Mouse (Mus musculus) gastrocnemius, postnatal 36 days (tissue): Measurements from ENCODE around the gene Chst5. TPM values are rescaled to one million over a fixed set of nuclear protein-coding genes. Genes with fewer than 3 reads are reported as not detected.
A peak's percentile ranks its signal among the peaks of the same experiment; 100 is the strongest.
"Not testable (repeated sequence)": the region's sequence is repeated elsewhere in the genome, so short reads cannot be mapped to it uniquely, and the experiment has no call there.

Experiments used
- DNase-seq, 2 experiments: peaks; one replicate each; pipeline ENCODE4 v3.0.0; 2022
- intact Hi-C: fragments of 180-260 bp; cut with DNase I; formaldehyde crosslinking; loops from one replicate; pipeline ENCODE4 v1.15.1; 2025
- long read RNA-seq, 2 experiments: library from polyadenylated mRNA; stranded (forward); transcript quantifications; one replicate each; pipeline ENCODE4 v2.0.0; 2021
- total RNA-seq, 2 experiments: library from RNA; stranded (reverse); gene quantifications; 2 replicates each; pipeline ENCODE4 v1.2.3; 2021

The Chst5 gene
- under 1 TPM; 0.10 to 0.20 TPM for total RNA-seq
- long read RNA-seq, experiment 1 = 0 reads
- long read RNA-seq, experiment 2 = 0 reads

DNA sequence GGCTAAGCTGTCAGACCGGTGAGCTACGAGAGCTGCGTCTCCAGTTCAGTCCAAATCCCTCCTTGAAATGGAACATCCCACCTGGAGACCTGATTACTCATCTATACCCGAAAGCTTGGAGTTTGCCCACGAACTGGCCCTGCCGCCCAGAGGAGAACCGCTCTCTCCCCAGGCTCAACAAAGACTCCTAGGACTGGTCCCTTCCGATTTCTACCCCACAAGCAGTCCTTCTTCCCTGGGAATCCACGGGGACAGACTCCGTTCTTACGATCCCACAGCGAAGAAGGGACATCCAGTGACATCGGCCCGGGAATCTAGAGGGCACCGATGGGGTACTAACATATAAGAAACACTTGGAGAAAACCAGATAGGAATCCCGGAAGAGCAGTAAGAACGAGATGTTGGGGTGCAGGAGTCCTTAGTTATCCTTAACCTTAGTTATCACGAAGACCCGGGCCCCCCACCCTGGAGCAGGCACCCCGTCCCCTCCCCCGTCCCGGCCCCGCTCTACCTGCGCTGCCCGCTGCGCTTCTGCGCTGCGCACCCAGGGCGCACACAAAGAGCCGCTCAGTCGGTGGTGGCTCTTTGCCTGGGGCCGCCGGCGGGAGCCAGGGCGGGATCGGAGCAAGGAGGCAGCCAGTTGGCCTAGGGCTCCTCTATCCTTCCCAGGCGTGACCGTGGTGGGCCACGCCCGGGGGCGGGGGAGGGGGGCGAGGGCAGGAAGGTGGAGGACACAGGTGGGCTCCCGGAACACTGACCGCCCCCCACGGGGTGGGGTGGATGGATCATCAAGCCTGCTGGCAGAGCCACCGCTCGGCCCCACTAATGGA, at the start of gene Chst5:
TSS of gene Chst5 (minus strand) at position 827 of the 830 bp plus-strand sequence.
- DNase-seq = no peak

DNA sequence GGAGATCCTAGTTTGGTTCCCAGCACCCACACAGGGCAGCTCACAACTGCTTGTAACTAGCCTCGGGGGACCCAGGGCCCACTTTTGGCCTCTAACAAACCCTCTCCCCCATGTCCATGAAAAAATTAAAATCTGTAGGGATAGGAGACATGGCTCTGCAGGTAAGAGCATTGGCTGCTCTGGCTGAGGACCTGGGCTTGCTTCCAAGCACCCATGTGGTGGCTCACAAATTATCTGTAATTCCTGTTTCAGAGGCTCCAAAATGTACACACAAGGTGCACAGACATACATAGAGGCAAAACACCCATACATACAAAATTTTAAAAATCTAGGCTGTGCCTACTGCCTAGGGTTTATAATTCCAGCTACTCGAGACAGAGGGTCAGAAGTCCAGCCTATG, 47.0 kb upstream of the Chst5 start:
- intact Hi-C loops = no loop called here
- no peak for DNase-seq

More for the DNA sequence above, at the start of gene Chst5:
- intact Hi-C loops = no loop called here

DNA sequence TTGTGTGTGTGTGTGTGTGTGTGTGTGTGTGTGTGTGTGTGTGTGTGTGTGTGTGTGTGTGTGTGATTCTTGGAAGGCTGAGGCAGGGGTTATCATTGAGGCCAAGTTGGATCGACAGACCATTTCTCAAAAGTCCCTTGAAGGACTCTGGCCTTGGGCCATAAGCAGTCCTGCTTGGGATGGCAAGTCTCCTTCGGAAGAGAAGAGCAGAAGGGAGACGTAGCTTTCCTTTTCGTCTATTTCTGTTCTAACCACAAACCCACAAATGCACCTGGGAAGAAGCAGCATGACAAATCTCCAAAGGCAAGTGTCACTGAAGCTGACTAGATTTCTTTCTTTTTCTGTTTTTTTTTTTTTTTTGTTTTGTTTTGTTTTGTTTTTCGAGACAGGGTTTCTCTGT, 45.6 kb upstream of the Chst5 start:
- DNase-seq = no peak

DNA sequence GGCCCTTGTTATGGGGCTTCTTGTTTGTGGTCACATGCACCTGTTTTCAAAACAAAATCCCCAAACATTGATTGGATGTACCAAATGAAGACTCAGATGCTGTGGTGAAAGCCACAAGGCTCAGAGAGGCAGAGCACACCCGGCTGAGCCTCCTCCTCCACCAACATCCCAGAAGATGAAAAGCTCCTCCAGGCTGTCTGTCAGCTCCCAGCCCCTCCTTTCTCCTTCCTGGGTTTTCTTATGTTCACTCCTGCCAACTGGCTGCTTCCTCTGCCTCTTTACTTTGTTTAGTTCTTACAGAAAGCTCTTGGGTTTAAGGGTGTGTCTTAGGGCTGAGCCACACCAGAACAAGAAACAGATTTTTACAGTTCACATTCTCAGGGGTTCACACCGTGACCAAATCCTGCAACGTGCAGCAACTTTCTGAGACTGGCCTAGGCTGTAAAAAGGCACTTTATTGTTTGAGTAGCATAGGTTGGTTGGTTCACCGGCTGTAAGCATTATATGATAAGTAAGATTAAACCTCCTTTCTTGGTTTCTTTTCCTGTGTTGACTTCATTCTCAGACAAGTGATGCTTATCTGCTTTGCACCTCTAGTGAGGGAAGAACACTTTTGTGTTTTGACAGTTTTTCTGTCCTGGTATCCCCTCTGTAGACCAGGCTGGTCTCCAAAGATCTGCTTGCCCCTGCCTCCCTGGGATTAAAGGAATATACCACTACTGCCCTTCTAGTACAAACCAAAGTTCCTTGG, 44.8 kb upstream of the Chst5 start:
- DNase-seq = no peak

More for the DNA sequence above, 45.6 kb upstream of the Chst5 start:
- intact Hi-C loops = no loop called here

DNA sequence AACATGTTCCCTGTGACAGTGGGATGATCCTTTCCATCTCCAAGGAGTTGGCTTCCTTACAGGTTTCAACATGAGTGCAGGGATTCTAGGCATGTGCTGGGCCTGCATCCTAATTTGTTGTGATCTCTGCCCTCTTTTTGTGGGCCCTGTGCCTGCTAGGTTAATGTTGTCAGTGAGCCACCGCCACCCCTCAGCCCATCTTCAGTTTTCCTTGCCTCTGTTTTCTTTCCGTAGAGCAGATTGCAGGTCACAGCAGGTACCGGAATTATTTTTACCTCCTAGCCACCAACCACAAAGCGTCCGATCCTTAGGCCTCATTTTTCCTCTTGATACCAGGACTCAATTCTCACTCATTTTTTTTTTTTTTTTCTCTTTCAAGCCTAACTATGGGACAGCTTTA, 41.7 kb upstream of the Chst5 start:
- intact Hi-C loops = no loop called here
- DNase-seq = no peak

More for the DNA sequence above, 44.8 kb upstream of the Chst5 start:
- intact Hi-C loops = no loop called here

DNA sequence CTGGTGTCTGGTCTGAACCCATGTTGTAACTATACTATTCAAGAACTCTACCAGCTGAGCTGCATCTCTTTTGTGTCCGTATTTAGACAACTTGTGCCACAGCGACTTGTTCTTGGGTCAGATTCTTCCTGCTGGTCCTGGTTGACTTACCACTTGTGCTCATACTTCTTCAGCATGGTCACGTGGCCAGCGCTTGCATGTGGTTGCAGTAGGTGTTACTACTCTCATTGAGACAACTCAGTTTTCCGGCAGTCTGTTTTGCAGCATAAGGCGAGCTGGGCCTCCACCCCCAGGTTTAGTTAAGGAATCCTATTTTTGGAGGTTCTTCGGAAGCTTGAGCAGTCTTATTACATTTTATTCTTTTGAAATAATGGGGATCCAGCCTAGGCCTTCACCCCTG, 41.1 kb upstream of the Chst5 start:
- DNase-seq = no peak
- intact Hi-C loops = no loop called here

DNA sequence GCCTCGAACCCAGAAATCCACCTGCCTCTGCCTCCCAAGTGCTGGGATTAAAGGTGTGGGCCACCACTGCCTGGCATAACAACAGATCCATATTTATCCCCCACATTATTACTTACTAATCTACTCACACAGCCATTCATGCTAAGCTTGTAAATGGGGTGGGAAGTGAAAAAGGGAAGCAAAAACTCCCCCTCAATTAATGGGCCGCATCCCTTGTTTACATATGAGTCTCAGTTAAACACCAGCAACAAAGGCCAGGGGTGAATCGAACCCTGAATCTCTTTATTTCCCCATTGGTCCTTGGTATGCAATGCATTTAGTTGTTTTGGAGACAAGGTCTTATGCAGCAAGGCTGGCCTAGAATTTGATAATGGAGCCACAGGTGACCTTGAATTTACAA, 40.6 kb upstream of the Chst5 start:
- intact Hi-C loops = no loop called here
- no peak for DNase-seq

DNA sequence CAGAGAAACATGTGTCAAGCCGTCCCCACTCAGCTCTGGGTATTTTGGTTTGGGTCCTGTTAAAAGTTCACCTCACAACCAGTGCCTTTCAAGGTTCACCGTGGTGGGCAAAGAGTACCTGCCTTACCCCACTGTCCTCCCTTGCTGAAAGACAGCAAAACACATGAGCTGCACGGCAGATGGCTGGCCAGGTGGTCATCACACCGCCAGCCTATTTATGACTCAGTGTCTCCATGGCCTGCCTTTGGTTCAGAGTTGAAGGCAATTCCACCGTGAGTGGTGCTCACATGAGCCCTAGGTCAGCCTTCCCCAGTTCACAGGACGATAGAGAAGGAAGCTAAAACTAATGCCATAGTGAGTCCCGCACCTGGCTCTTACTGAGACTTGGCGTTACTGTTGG, 37.7 kb upstream of the Chst5 start:
- intact Hi-C loops = no loop called here
- no peak for DNase-seq

DNA sequence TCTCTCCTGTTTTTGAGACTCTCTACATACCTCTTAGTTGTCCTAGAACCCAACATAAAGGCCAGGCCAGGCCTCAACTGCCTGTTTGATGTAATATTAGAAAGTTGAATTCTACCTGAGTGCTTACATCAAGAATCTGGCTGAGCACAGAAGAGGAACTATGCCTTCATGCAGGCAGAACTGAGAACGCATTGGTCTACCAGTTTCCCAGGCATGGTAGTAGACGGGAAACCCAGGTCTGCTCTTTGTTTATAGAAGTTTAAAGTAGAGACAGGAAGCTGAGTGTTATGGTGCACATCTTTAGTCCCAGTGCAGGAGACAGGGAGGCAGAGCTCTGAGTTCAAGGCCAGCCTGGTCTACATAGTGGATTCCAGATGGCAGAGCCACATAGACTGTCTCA, 36.9 kb upstream of the Chst5 start:
- intact Hi-C loops = no loop called here

DNA sequence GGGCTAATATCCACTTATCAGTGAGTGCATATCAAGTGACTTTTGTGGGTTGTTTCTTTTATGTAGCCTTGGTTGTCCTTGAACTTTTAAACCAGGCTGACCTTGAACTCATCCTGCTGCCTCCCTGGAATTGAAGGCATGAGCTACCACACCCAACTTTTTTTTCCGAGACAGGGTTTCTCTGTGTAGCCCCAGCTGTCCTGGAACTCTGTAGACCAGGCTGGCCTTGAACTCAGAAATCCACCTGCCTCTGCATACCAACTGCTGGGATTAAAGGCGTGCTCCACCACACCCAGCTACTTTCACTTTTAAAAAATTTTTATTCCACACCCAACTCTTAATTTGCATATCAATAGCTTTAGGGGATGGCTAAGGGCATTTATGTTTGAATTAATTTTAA, 33.3 kb upstream of the Chst5 start:
- intact Hi-C loops = no loop called here
- no peak for DNase-seq

More for the DNA sequence above, 36.9 kb upstream of the Chst5 start:
- DNase-seq = no peak

DNA sequence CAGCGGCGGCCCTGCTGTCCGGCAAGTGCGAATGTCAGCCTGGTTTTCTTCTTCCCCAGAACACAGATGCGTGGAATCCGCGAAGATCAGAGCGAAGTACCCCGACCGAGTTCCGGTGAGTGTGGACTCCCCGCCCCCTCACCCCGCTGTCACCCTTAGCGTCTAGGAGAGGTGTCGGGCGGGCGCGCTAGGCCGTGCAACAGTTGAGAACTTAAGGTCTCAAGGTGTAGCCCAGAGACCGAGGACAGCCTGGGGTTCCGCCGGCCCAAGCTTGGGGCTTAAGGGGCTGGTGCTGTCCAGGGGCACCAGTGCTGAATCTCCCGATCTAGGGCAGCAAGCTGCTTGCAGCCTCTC, 30.8 kb upstream of the Chst5 start:
- intact Hi-C loops = no loop called here
- DNase-seq = peak; percentile 12 to 36

DNA sequence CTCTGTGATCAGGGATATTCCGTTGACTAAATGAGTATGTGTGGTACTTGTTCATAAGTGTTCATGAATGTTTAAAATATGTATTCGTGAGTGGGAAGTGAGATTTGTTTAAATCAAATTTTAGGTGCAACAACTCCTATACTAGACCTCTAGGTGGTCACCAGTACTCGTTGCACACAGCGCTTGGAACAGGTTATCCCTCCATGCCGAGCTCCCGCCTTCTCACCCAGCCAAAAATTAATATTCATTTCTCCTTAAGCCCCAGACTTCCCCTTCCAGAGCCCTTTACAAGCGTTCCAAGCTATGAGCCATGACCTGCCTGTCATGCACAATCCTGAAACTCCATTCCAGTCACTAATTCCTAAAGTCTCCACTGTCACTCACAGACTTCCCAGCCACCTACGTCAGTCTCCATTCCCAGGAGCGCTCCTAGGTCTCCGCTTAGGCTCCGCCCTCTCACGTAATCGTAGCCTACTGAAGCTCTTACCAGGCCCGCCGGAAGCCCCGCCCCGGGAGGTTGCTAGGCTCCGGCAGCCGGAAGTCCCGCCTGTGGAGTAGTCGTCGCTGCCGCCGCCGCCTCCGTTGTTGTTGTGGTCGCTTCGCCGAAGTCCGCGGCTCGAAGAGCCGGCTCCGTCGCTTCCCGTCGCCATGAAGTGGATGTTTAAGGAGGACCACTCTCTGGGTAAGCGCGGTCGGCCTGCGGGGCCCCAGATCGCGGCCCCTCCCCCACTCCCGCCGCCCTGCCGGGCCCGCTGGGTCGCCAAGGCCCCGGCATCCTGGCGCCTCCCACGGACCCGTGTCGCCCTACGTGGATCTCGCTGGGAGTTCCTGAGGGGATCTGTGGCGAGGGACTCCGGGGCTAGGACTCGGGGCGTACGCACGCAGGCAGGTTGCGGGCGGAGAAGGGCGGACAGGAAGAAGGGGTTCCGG, 30.2 kb upstream of the Chst5 start, which contains the start of gene Gabarapl2:
TSS of gene Gabarapl2 (plus strand) at position 533 of the 930 bp plus-strand sequence.
- intact Hi-C loops = no loop called here
- DNase-seq = peak; percentile 94 to 96

DNA sequence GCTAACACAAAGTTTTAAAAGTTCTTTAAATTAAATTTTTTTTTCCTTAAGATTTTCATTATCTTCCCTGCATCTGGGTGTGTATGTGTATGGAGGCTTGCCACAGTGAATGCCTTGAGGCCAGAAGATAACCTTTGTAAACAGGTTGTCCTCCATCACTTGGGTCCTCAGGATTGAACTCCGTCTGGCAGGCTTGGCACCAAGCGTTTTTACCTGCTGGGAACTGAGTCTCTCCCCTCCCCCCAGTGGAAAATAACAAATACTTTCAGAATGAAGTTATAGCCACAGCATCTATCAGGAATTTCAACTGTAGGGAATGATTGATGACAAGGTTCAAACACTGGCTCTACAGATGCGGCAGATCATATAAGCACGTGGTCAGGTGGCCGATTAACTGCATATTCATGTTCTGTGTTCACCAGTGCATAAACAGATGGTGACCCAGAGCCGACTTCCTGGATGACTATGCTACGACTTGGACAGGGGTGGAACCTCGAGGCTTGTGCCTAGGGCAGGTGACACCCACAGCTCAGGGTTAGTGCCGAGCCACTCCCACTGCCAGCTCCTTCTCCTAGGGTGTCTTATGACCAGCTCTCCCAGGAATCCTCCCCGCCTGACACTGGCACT, 29.4 kb upstream of the Chst5 start:
- intact Hi-C loops = no loop called here
- DNase-seq = peak; percentile 18 to 19

DNA sequence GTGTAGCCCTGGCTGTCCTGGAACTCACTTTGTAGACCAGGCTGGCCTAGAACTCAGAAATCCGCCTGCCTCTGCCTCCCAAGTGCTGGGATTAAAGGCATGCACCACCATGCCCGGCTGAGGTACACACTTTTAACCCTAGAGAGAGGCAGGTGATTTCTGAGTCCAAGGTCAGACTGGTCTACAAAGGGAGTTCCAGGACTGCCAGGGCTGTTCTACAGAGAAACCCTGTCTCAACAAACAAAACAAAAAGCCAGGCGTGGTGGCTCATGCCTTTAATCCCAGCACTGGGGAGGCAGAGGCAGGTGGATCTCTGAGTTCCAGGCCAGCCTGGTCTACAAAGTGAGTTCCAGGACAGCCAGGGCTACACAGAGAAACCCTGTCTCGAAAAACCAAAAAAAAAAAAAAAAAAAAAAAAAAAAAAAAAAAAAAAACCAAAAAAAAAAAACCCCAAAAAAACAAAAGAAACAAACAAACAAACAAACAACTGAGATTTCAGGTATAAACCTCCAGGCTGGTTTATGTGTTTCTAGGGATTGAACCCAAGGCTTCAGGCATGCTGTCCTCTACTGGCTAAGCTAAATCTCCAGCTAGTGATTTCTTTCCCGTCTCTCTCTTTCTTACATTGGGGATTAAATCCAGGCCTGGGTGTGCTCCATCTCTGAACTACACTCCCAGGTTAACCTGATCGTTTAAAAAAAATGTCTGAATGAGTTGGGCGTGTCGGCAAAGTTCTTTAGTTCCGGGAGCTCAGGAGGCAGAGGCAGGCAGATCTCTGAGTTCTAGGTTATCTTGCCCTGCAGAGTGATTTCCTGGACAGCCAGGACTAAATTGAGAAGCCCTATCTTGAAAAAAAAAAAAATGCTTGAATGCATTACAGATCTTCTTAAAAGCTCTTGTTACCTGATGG, 28.1 kb upstream of the Chst5 start:
- intact Hi-C loops, DNase-seq: not testable (repeated sequence)

DNA sequence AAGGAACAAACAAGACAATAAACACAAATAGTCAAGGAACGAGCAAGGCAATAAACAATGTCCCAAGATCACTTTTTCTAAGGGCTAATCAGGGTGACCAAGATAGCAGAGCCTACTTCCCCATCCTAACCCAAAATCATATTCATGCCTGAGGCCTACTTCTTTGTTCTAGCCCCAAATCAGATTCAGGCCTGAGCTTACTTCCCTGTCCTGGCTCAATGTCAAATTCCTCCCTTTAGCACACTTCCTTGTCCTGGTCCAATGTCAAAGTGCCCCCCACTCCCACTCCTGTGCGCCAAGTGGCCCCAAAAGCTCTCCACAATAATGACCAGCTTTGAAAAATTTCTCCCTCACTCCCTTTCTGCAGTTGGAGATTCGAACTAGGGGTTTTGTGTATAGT, 26.9 kb upstream of the Chst5 start:
- intact Hi-C loops = no loop called here
- no peak for DNase-seq

DNA sequence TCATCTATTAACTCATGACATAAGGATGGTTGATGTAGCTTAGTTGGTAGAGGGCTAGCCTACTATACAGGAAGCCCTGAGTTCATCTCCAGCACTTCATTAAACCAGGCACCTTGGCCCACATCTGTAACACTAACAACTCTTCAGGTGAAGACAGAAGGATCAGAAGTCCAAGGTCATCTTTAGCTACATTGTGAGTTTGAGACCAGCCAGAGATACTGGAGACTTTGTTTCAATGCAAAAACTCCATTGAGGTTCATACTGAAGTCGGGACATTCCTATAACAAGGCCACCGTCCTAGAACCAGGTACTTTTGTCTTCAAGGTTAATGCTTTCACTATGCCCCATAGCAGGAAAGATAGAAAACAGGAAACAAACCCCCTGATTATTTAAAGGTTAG, 24.0 kb upstream of the Chst5 start:
- no peak for DNase-seq
- intact Hi-C loops = no loop called here

DNA sequence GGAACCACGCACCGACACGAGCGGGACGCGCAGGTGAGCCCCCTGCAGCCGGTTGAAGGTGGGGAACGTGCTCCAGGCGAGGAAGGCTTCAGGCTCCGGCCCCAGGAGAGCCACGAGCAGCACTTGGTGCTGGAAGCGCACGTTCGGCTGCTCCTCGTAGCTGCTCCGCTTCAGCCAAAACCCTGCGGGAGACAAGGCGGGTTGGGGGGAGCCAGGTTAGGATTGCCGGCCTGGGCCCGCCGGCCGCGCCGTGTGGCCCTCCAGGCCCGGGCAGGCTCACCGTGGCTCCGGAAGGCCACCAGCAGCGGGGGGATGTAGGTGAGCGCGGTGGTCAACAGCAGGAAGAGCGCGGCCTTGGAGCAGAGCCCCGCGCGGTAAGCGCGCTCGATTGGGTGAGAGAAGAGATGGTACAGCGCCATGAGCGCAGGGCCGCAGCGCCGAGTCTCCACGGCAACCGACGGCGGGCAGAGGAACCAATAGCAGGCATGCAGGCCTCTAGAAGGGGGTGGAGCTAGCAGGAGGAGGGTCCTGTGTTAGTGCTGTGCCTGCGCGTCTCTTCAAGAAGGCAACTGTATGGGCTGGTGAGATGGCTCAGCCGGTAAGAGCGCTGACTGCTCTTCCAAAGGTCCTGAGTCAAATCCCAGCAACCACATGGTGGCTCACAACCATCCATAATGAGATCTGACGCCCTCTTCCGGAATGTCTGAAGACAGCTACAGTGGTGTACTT, 23.3 kb upstream of the Chst5 start, which contains the start of gene Tmem231:
TSS of gene Tmem231 (minus strand) at position 534 of the 729 bp plus-strand sequence.
- intact Hi-C loops = no loop called here
- DNase-seq = peak; percentile 74 to 79

DNA sequence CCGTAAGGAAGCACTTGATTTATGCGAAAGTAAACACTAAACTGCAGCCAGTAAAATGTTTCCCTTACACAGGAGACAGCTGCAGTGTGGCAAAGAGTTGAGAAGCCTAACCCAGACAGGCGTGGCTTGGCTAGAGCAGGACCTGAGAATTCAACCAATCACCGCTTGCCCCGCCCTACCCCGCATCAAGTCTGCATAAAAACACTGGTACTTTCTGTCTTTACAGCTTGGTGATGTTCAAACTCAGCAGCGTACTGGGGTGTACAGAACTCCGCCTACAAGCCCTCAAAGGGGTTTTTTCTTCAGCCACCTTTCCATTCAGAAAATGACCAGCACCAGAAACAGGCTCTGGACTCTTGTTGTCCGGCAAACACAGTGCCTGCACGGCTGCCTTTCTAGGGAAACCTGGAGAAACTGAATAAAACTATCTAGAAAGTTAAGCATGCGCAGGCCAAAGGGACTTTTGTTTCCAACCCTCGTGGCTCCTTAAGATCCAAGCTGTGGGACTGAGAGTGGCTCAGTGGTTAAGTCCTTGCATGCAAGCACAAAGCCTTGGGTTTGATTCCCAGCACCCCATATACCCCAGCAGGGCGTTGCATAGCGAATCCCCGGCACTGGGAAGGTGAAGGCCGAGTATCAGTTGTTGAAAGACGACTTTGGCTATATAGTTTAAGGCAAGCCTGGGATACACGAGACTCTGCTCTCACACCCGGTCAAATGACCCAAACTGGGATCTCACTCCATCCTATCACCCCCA, 22.5 kb upstream of the Chst5 start:
- intact Hi-C loops = no loop called here
- peak; percentile 54 to 63 for DNase-seq
